ENCODE assay signal across 9 mouse cellular contexts in the genomic region with DNA sequence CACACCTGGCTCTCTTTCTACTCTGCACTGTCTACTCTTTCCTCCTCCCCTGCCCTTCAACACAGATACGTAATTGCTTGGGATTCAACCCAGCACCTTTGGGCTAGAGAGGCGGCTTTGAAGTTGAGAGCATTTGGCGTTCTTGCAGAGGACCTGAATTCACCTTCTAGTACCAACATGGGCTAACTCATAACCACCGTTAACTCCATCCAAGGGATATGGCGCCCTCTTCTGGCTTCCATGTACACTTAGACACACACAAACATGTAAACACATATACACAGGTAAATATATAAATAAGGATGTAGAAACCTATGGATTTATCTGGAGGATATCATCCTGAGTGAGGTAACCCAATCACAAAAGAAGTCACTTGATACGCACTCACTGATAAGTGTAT. TPM values are rescaled to one million over a fixed set of nuclear protein-coding genes. Genes with fewer than 3 reads are reported as not detected.
DNase-seq lines count a peak whose midpoint lies in the region; ATAC-seq and TF ChIP-seq lines count a peak whose summit lies in the region.
"Had no signal": no experiment of that assay in that cellular context is flagged by ENCODE, and none has a peak within 500 bp of the region (broad histone marks: within the 10 kb centered on the region; RNA-seq: fewer than 3 reads in every experiment).

No protein-coding gene starts in this region.

- no peaks in the 10 kb centered on the region for H3K9me3 ChIP-seq in kidney, postnatal 0 days (replicated peaks; ENCODE audit: low read length)
- H3K9me3 ChIP-seq in forebrain, embryonic 15.5 days = no peaks in the 10 kb centered on the region
- H3K9me3 ChIP-seq: heart, embryonic 15.5 days had no signal

- peak; percentile 29 for DNase-seq in cerebellum, adult 11 months
- DNase-seq in spleen, postnatal 10 days (ENCODE audit: low spot score in 2 of 2) = peak; percentile 33 to 69
- DNase-seq in spleen, adult 12 weeks (ENCODE audit: low spot score) = no peak
- peak; percentile 46 to 60 for DNase-seq in cerebellum, postnatal 36 days
- peak; percentile 63 for DNase-seq in kidney, postnatal 0 days (ENCODE audit: low spot score)
- DNase-seq in naive thymus-derived CD4-positive, alpha-beta T cell, adult 2 months (ENCODE audit: low read depth) = peak; percentile 53

- H3K27ac ChIP-seq in kidney, postnatal 0 days = no peak overlapping the region
- no peak overlapping the region for H3K27ac ChIP-seq in forebrain, embryonic 15.5 days (replicated peaks)
- H3K27ac ChIP-seq: heart, embryonic 15.5 days had no signal

- ATAC-seq in cerebellum, adult (ENCODE audit: insufficient number of reproducible peaks, low FRiP score, low TSS enrichment) = no peak
- ATAC-seq in kidney, postnatal 0 days (replicated peaks; ENCODE audit: low FRiP score, low read depth) = no peak
- no peak for ATAC-seq in forebrain, embryonic 15.5 days (replicated peaks)

- no peak overlapping the region for H3K4me3 ChIP-seq in kidney, postnatal 0 days (replicated peaks; ENCODE audit: low read depth, low read length)
- H3K4me3 ChIP-seq in forebrain, embryonic 15.5 days = no peak overlapping the region
- H3K4me3 ChIP-seq: heart, embryonic 15.5 days had no signal

- 37% methylated on average over 6 of the region's 6 CpGs for WGBS in kidney, postnatal 0 days
- WGBS in forebrain, embryonic 15.5 days = 55% methylated on average over 6 of the region's 6 CpGs

- H3K27me3 ChIP-seq in kidney, postnatal 0 days (ENCODE audit: insufficient read depth, low read length) = no peaks in the 10 kb centered on the region
- H3K27me3 ChIP-seq in forebrain, embryonic 15.5 days = no peaks in the 10 kb centered on the region
- H3K27me3 ChIP-seq: heart, embryonic 15.5 days had no signal

- TF ChIP-seq CTCF in kidney, postnatal 0 days (IDR thresholded peaks at IDR 0.05; ENCODE audit: low read depth) = peak; percentile 75

- H3K4me1 ChIP-seq in kidney, postnatal 0 days (replicated peaks; ENCODE audit: insufficient read depth, low read length) = no peaks in the 10 kb centered on the region
- no peaks in the 10 kb centered on the region for H3K4me1 ChIP-seq in forebrain, embryonic 15.5 days

- no peaks in the 10 kb centered on the region for H3K36me3 ChIP-seq in kidney, postnatal 0 days (ENCODE audit: insufficient read depth, low read length)
- no peaks in the 10 kb centered on the region for H3K36me3 ChIP-seq in forebrain, embryonic 15.5 days
- H3K36me3 ChIP-seq: heart, embryonic 15.5 days had no signal

- no peak overlapping the region for H3K4me2 ChIP-seq in kidney, postnatal 0 days (ENCODE audit: low read length)
- no peak overlapping the region for H3K4me2 ChIP-seq in forebrain, embryonic 15.5 days (replicated peaks)
- H3K4me2 ChIP-seq: heart, embryonic 15.5 days had no signal

- H3K9ac ChIP-seq in kidney, postnatal 0 days (ENCODE audit: low read depth, low read length) = no peak overlapping the region
- no peak overlapping the region for H3K9ac ChIP-seq in forebrain, embryonic 15.5 days (replicated peaks)
- H3K9ac ChIP-seq: heart, embryonic 15.5 days had no signal

RNA-seq across cellular contexts. Expression of gene Plin2, which starts 25.2 kb away (rescaled TPM):
- polyA plus RNA-seq in kidney, postnatal 0 days (2015; fragmentation: Nextera tagmentation; extraction: Ambion mirVana) = 64.5 and 68.9 TPM in 2 replicates
- 39.9 and 40.7 TPM in 2 replicates for polyA plus RNA-seq in forebrain, embryonic 15.5 days (2015; fragmentation: Nextera tagmentation; extraction: Ambion mirVana)

RNA-seq across cellular contexts. Expression of gene Dennd4c, which starts 53.3 kb away (rescaled TPM):
- 3.9 and 4.0 TPM in 2 replicates for polyA plus RNA-seq in kidney, postnatal 0 days (2015; fragmentation: Nextera tagmentation; extraction: Ambion mirVana)
- polyA plus RNA-seq in forebrain, embryonic 15.5 days (2015; fragmentation: Nextera tagmentation; extraction: Ambion mirVana) = 3.5 and 5.0 TPM in 2 replicates
